Mouse (Mus musculus): ENCODE measurements around the gene Hacd3. TPM values are rescaled to one million over a fixed set of nuclear protein-coding genes. Genes with fewer than 3 reads are reported as not detected.
"Not testable (repeated sequence)": the region's sequence is repeated elsewhere in the genome, so short reads cannot be mapped to it uniquely, and the experiment has no call there.

Gene Hacd3
- polyA plus RNA-seq, 1 experiment from 2014 or later = 105 TPM

DNA sequence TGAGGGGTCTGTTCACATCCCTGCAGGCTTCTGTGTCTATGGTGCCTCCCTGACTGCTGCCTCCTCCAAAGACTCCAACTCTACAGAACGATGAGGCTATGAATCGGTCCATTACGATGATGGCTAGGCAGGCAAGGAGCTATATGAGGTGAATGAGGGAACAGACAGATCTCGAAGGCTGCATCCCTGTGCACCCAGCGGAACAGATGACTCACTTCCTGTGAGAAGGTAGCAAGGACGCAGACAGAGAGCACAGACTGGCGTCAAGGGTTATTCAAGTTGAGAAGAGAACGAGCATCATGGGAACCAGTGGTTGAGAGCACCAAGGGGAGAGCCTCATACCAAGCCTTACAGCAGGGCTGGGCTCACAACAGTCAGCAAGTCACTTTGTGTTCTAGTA is 10.9 kb downstream of the Hacd3 start:
- 93% methylated on average over 8 of the region's 8 CpGs for WGBS
- Histone ChIP-seq H3K9me3 (replicated peaks) (no peaks in the 10 kb centered on the region), H3K4me1 (no peaks in the 10 kb centered on the region), H3K27me3 (ENCODE audit: low read depth, poor library complexity, severe bottlenecking) (no peaks in the 10 kb centered on the region), H3K4me3 (no peak overlapping the region), H3K27ac (no peak overlapping the region), H3K36me3 (peaks cover 54% of the 10 kb centered on the region)
- DNase-seq (ENCODE audit: low spot score) = no peak

- Histone ChIP-seq H3K36me3 (peaks cover 87% of the 10 kb centered on the region), H3K4me3 (no peak overlapping the region), H3K27me3 (ENCODE audit: low read depth, poor library complexity, severe bottlenecking) (no peaks in the 10 kb centered on the region), H3K9me3 (replicated peaks) (no peaks in the 10 kb centered on the region), H3K27ac (no peak overlapping the region), H3K4me1 (no peaks in the 10 kb centered on the region)
- 96% methylated on average over 8 of the region's 8 CpGs for WGBS
- DNase-seq (ENCODE audit: low spot score) = no peak
These were observed 15.8 kb downstream of the Hacd3 start for GRCm38 (mm10) chr9:65005737-65006136.

GRCm38 (mm10) chr9:65001481-65001880 is 20.0 kb downstream of the Hacd3 start:
- Histone ChIP-seq H3K4me3 (no peak overlapping the region), H3K36me3 (peaks cover 90% of the 10 kb centered on the region), H3K27ac (no peak overlapping the region), H3K4me1 (no peaks in the 10 kb centered on the region), H3K27me3 (ENCODE audit: low read depth, poor library complexity, severe bottlenecking) (no peaks in the 10 kb centered on the region), H3K9me3 (replicated peaks) (no peaks in the 10 kb centered on the region)
- no peak for DNase-seq (ENCODE audit: low spot score)
- WGBS = 86% methylated on average over 4 of the region's 4 CpGs

GRCm38 (mm10) chr9:64995464-64995863 is 26.0 kb downstream of the Hacd3 start:
- H3K27me3 ChIP-seq (ENCODE audit: low read depth, poor library complexity, severe bottlenecking); H3K4me1 ChIP-seq; H3K9me3 ChIP-seq (replicated peaks); H3K4me3 ChIP-seq; H3K27ac ChIP-seq; DNase-seq (ENCODE audit: low spot score): not testable (repeated sequence)
- 94% methylated on average over 1 of the region's 1 CpGs for WGBS
- H3K36me3 ChIP-seq = peaks cover 91% of the 10 kb centered on the region

DNA sequence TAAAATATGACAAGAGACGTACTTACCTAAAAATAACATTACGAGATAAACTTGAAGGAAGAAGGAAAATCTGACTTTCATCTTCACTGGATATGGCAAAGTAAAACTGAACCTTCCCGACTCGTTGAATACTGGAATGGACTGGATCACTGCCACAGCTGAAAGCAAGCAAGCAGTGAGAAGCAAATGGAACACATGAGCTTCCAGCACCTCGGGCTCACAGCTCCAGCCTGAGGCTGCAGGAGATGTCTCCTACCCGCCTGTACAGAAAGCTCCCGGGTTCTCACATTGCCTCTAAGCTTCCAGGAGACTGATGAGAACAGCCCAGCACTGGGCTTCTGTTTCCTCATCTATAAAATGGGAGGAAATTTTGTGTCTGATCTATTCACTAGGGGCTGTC is 31.2 kb downstream of the Hacd3 start:
- Histone ChIP-seq H3K27me3 (ENCODE audit: low read depth, poor library complexity, severe bottlenecking) (no peaks in the 10 kb centered on the region), H3K4me1 (no peaks in the 10 kb centered on the region), H3K36me3 (peaks cover 97% of the 10 kb centered on the region), H3K4me3 (no peak overlapping the region), H3K9me3 (replicated peaks) (no peaks in the 10 kb centered on the region), H3K27ac (no peak overlapping the region)
- WGBS = 91% methylated on average over 7 of the region's 7 CpGs
- DNase-seq (ENCODE audit: low spot score) = no peak

DNA sequence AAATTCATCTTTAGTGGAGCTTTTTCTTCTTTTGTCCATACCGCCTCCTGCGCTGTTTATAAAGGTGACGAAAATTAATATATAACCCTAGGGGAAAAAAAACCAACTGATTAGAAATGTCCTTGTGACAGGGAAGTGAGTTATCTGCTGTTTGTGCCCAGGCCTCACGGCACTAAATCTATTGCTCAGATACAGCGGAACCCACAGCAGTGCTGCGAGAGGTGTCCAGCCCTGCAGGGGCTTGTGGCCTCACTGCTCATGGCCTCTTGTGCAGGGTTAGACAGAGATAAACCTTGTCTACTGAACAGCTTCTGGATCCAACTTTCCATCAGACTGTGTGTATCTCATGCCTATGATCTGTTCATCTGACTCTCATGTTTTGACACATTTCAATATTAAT is 33.0 kb downstream of the Hacd3 start:
- H3K27me3 ChIP-seq (ENCODE audit: low read depth, poor library complexity, severe bottlenecking) = no peaks in the 10 kb centered on the region
- no peak overlapping the region for H3K4me3 ChIP-seq
- 88% methylated on average over 6 of the region's 6 CpGs for WGBS
- peaks cover 99% of the 10 kb centered on the region for H3K36me3 ChIP-seq
- H3K4me1 ChIP-seq = no peaks in the 10 kb centered on the region
- no peak overlapping the region for H3K27ac ChIP-seq
- DNase-seq (ENCODE audit: low spot score) = no peak
- no peaks in the 10 kb centered on the region for H3K9me3 ChIP-seq (replicated peaks)

GRCm38 (mm10) chr9:64987651-64988050 is 33.8 kb downstream of the Hacd3 start:
- Histone ChIP-seq H3K36me3 (peaks cover 100% of the 10 kb centered on the region), H3K9me3 (replicated peaks) (no peaks in the 10 kb centered on the region), H3K27me3 (ENCODE audit: low read depth, poor library complexity, severe bottlenecking) (no peaks in the 10 kb centered on the region), H3K27ac (no peak overlapping the region), H3K4me1 (no peaks in the 10 kb centered on the region), H3K4me3 (no peak overlapping the region)
- no peak for DNase-seq (ENCODE audit: low spot score)
- 87% methylated on average over 2 of the region's 2 CpGs for WGBS

DNA sequence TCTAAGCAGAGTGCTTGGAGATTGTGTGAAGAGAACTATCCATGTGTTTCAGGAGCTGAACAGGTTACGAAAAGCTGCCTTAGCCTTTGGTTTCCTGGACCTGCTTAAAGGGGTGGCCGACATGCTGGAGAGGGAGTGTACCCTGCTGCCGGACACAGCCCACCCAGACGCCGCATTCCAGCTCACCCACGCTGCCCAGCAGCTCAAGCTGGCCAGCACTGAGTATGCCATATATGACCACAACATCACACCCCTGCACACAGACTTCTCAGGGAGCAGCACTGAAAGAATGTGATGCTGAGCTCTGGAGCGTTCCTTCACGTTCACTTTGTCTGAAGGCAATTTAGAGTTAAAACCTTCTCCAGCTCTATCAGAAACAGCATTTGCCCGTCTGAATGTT is 35.7 kb downstream of the Hacd3 start:
- Histone ChIP-seq H3K4me1 (no peaks in the 10 kb centered on the region), H3K27me3 (ENCODE audit: low read depth, poor library complexity, severe bottlenecking) (no peaks in the 10 kb centered on the region), H3K4me3 (no peak overlapping the region), H3K27ac (no peak overlapping the region), H3K9me3 (replicated peaks) (no peaks in the 10 kb centered on the region), H3K36me3 (peaks cover 100% of the 10 kb centered on the region)
- DNase-seq (ENCODE audit: low spot score) = no peak
- whole genome bisulfite sequencing = 93% methylated on average over 9 of the region's 9 CpGs

DNA sequence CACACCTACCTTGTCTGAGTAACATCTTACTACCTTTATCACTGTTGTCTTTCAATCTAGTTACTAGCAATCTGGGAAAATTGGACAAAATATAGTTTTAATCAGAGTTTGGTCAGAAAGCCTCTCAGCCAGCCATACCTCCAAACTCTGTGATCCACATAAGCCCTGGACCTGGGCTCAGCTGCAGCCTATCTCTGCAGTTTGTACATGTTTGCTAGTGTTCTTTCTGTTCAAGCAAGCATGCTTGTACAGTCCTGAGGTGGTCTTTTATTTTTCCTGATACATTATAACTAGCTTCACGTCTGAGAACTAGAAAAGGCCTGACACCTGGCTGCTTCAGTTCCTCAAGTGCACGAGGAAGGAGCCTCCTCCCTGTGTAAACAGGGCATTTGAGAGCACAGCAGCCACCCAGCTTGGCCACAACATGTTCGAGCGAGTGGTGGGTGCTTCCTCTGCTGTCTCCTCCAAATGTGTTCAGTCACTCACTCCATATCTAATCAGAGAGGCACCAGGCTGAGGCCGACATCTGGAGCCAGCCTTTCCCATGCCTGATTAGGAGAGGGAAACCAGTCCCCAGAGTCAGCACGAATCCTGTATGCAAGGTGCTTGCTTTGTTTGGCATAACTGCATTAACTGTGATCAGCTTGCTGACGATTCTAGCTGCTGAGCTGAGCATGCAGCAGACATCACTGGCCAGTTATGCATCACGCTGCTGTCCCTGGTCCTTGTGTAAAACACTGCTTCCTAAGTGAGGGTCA is 36.3 kb downstream of the Hacd3 start:
- no peak for DNase-seq (ENCODE audit: low spot score)
- Histone ChIP-seq H3K4me3 (no peak overlapping the region), H3K27ac (no peak overlapping the region), H3K9me3 (replicated peaks) (no peaks in the 10 kb centered on the region), H3K36me3 (peaks cover 100% of the 10 kb centered on the region), H3K27me3 (ENCODE audit: low read depth, poor library complexity, severe bottlenecking) (no peaks in the 10 kb centered on the region), H3K4me1 (no peaks in the 10 kb centered on the region)
- 87% methylated on average over 8 of the region's 8 CpGs for WGBS

- Histone ChIP-seq H3K27ac (no peak overlapping the region), H3K27me3 (ENCODE audit: low read depth, poor library complexity, severe bottlenecking) (no peaks in the 10 kb centered on the region), H3K4me1 (no peaks in the 10 kb centered on the region), H3K4me3 (no peak overlapping the region), H3K36me3 (peaks cover 100% of the 10 kb centered on the region), H3K9me3 (replicated peaks) (no peaks in the 10 kb centered on the region)
- no peak for DNase-seq (ENCODE audit: low spot score)
- 81% methylated on average over 1 of the region's 1 CpGs for WGBS
These were observed 39.6 kb downstream of the Hacd3 start for GRCm38 (mm10) chr9:64981904-64982303.

DNA sequence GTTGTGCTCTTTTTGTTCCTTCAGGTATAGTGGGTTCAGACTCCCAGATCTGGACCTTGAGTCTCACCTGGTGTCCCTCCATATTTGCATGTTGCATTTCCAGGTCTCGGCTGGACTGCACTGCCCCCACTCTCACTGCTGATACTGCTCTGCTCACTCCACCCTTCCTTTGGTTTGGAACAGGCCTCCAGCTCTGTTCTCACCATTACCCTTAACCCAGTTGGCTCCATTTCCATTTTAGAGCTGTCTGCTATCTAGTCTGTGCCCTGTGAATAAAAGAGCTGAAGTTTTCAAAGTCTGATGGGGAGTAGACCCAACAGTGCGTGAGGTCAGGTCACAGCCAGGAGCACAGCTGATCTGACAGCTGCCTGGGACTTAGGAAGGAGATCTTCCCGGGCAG is 40.9 kb downstream of the Hacd3 start:
- no peak overlapping the region for H3K27ac ChIP-seq
- no peak overlapping the region for H3K4me3 ChIP-seq
- peaks cover 100% of the 10 kb centered on the region for H3K36me3 ChIP-seq
- DNase-seq (ENCODE audit: low spot score) = no peak
- 91% methylated on average over 3 of the region's 3 CpGs for WGBS
- H3K27me3 ChIP-seq (ENCODE audit: low read depth, poor library complexity, severe bottlenecking) = no peaks in the 10 kb centered on the region
- no peaks in the 10 kb centered on the region for H3K9me3 ChIP-seq (replicated peaks)
- no peaks in the 10 kb centered on the region for H3K4me1 ChIP-seq

- WGBS = 0% methylated on average over 15 of the region's 17 CpGs
- Histone ChIP-seq H3K27me3 (ENCODE audit: low read depth, poor library complexity, severe bottlenecking) (no peaks in the 10 kb centered on the region), H3K36me3 (peaks cover 44% of the 10 kb centered on the region), H3K4me1 (peaks cover 20% of the 10 kb centered on the region), H3K9me3 (replicated peaks) (no peaks in the 10 kb centered on the region), H3K27ac (peak overlapping the region; percentile 95), H3K4me3 (peak overlapping the region; percentile 87)
- no peak for DNase-seq (ENCODE audit: low spot score)
These were observed 60.5 kb downstream of the Hacd3 start for GRCm38 (mm10) chr9:64960978-64961320.

GRCm38 (mm10) chr9:64960117-64960977 is 61.1 kb downstream of the Hacd3 start, which contains the start of gene Ints14:
Gene Ints14, plus strand, starts transcription at chr9:64960905.
- Histone ChIP-seq H3K27ac (peak within 1 kb of the TSS; percentile 95), H3K4me1 (peaks cover 20% of the 10 kb centered on the region), H3K9me3 (replicated peaks) (no peaks in the 10 kb centered on the region), H3K36me3 (peaks cover 38% of the 10 kb centered on the region), H3K4me3 (peak within 1 kb of the TSS; percentile 87), H3K27me3 (ENCODE audit: low read depth, poor library complexity, severe bottlenecking) (no peaks in the 10 kb centered on the region)
- DNase-seq (ENCODE audit: low spot score) = peak; percentile 97
- WGBS = 4% methylated on average over 29 of the region's 29 CpGs
